Mouse (Mus musculus): Measurements from ENCODE around the gene Gm28308. TPM values are rescaled to one million over a fixed set of nuclear protein-coding genes. Genes with fewer than 3 reads are reported as not detected.

Gene Gm28308
- polyA plus RNA-seq, 1 experiment from 2014 or later = not detected

- H3K27ac ChIP-seq (ENCODE audit: low read length) = no peak overlapping the region
- no peak overlapping the region for H3K4me3 ChIP-seq (ENCODE audit: low read length)
- no peaks in the 10 kb centered on the region for H3K36me3 ChIP-seq (ENCODE audit: control insufficient read depth, insufficient read depth)
- H3K27me3 ChIP-seq (ENCODE audit: control insufficient read depth, insufficient read depth, low read length) = peaks cover 80% of the 10 kb centered on the region
- 2% methylated on average over 59 of the region's 59 CpGs for WGBS
- no peaks in the 10 kb centered on the region for H3K4me1 ChIP-seq (ENCODE audit: control insufficient read depth, insufficient read depth, low read length)
- H3K9me3 ChIP-seq (replicated peaks; ENCODE audit: control insufficient read depth, low read length) = no peaks in the 10 kb centered on the region
- ATAC-seq (replicated peaks; ENCODE audit: extremely low read depth, insufficient read depth, low FRiP score) = no peak
- no peak overlapping the region for H3K9ac ChIP-seq (ENCODE audit: low read length)
- no peak overlapping the region for H3K4me2 ChIP-seq (ENCODE audit: low read depth, low read length)
These were observed 40.7 kb upstream of the Gm28308 start for GRCm38 (mm10) chr6:52253511-52254500.

- Histone ChIP-seq H3K9me3 (replicated peaks; ENCODE audit: control insufficient read depth, low read length) (no peaks in the 10 kb centered on the region), H3K4me2 (ENCODE audit: low read depth, low read length) (no peak overlapping the region), H3K36me3 (ENCODE audit: control insufficient read depth, insufficient read depth) (no peaks in the 10 kb centered on the region), H3K4me1 (ENCODE audit: control insufficient read depth, insufficient read depth, low read length) (no peaks in the 10 kb centered on the region), H3K27me3 (ENCODE audit: control insufficient read depth, insufficient read depth, low read length) (peaks cover 84% of the 10 kb centered on the region), H3K4me3 (ENCODE audit: low read length) (no peak overlapping the region), H3K9ac (ENCODE audit: low read length) (no peak overlapping the region), H3K27ac (ENCODE audit: low read length) (no peak overlapping the region)
- ATAC-seq (replicated peaks; ENCODE audit: extremely low read depth, insufficient read depth, low FRiP score) = no peak
- WGBS = 2% methylated on average over 35 of the region's 35 CpGs
These were observed 39.7 kb upstream of the Gm28308 start for GRCm38 (mm10) chr6:52252775-52253376.

GRCm38 (mm10) chr6:52252016-52252774 is 39.1 kb upstream of the Gm28308 start:
- 5% methylated on average over 24 of the region's 24 CpGs for WGBS
- Histone ChIP-seq H3K36me3 (ENCODE audit: control insufficient read depth, insufficient read depth) (no peaks in the 10 kb centered on the region), H3K27me3 (ENCODE audit: control insufficient read depth, insufficient read depth, low read length) (peaks cover 85% of the 10 kb centered on the region)

GRCm38 (mm10) chr6:52251177-52251879 is 38.2 kb upstream of the Gm28308 start:
- WGBS = 10% methylated on average over 7 of the region's 7 CpGs
- no peak overlapping the region for H3K27ac ChIP-seq (ENCODE audit: low read length)
- H3K27me3 ChIP-seq (ENCODE audit: control insufficient read depth, insufficient read depth, low read length) = peaks cover 87% of the 10 kb centered on the region
- H3K4me2 ChIP-seq (ENCODE audit: low read depth, low read length) = no peak overlapping the region
- H3K4me3 ChIP-seq (ENCODE audit: low read length) = no peak overlapping the region
- no peaks in the 10 kb centered on the region for H3K4me1 ChIP-seq (ENCODE audit: control insufficient read depth, insufficient read depth, low read length)
- no peaks in the 10 kb centered on the region for H3K9me3 ChIP-seq (replicated peaks; ENCODE audit: control insufficient read depth, low read length)
- H3K9ac ChIP-seq (ENCODE audit: low read length) = no peak overlapping the region
- no peak for ATAC-seq (replicated peaks; ENCODE audit: extremely low read depth, insufficient read depth, low FRiP score)
- no peaks in the 10 kb centered on the region for H3K36me3 ChIP-seq (ENCODE audit: control insufficient read depth, insufficient read depth)

More at GRCm38 (mm10) chr6:52252016-52252774, 39.1 kb upstream of the Gm28308 start:
- Histone ChIP-seq H3K4me2 (ENCODE audit: low read depth, low read length) (no peak overlapping the region), H3K4me1 (ENCODE audit: control insufficient read depth, insufficient read depth, low read length) (no peaks in the 10 kb centered on the region), H3K4me3 (ENCODE audit: low read length) (no peak overlapping the region), H3K27ac (ENCODE audit: low read length) (no peak overlapping the region), H3K9ac (ENCODE audit: low read length) (no peak overlapping the region), H3K9me3 (replicated peaks; ENCODE audit: control insufficient read depth, low read length) (no peaks in the 10 kb centered on the region)
- no peak for ATAC-seq (replicated peaks; ENCODE audit: extremely low read depth, insufficient read depth, low FRiP score)

GRCm38 (mm10) chr6:52249826-52250225 is 36.7 kb upstream of the Gm28308 start:
- no peak overlapping the region for H3K4me2 ChIP-seq (ENCODE audit: low read depth, low read length)
- H3K9me3 ChIP-seq (replicated peaks; ENCODE audit: control insufficient read depth, low read length) = no peaks in the 10 kb centered on the region
- WGBS = 5% methylated on average over 4 of the region's 4 CpGs
- ATAC-seq (replicated peaks; ENCODE audit: extremely low read depth, insufficient read depth, low FRiP score) = no peak
- 0 out of 2 replicates have a peak, but pooled peaks cover 3% of the 10 kb centered on the region for H3K4me1 ChIP-seq (ENCODE audit: control insufficient read depth, insufficient read depth, low read length)
- H3K9ac ChIP-seq (ENCODE audit: low read length) = no peak overlapping the region
- H3K27me3 ChIP-seq (ENCODE audit: control insufficient read depth, insufficient read depth, low read length) = peaks cover 89% of the 10 kb centered on the region
- H3K4me3 ChIP-seq (ENCODE audit: low read length) = no peak overlapping the region
- H3K36me3 ChIP-seq (ENCODE audit: control insufficient read depth, insufficient read depth) = no peaks in the 10 kb centered on the region
- H3K27ac ChIP-seq (ENCODE audit: low read length) = no peak overlapping the region

- Histone ChIP-seq H3K4me1 (ENCODE audit: control insufficient read depth, insufficient read depth, low read length) (0 out of 2 replicates have a peak, but pooled peaks cover 3% of the 10 kb centered on the region), H3K4me3 (ENCODE audit: low read length) (no peak overlapping the region), H3K36me3 (ENCODE audit: control insufficient read depth, insufficient read depth) (no peaks in the 10 kb centered on the region), H3K27me3 (ENCODE audit: control insufficient read depth, insufficient read depth, low read length) (peaks cover 93% of the 10 kb centered on the region), H3K9ac (ENCODE audit: low read length) (no peak overlapping the region), H3K9me3 (replicated peaks; ENCODE audit: control insufficient read depth, low read length) (no peaks in the 10 kb centered on the region), H3K4me2 (ENCODE audit: low read depth, low read length) (no peak overlapping the region), H3K27ac (ENCODE audit: low read length) (no peak overlapping the region)
- under 1% methylated on average over 16 of the region's 16 CpGs for WGBS
- no peak for ATAC-seq (replicated peaks; ENCODE audit: extremely low read depth, insufficient read depth, low FRiP score)
These were observed 36.2 kb upstream of the Gm28308 start for GRCm38 (mm10) chr6:52249415-52249738.

- Histone ChIP-seq H3K9me3 (replicated peaks; ENCODE audit: control insufficient read depth, low read length) (no peaks in the 10 kb centered on the region), H3K4me1 (ENCODE audit: control insufficient read depth, insufficient read depth, low read length) (0 out of 2 replicates have a peak, but pooled peaks cover 3% of the 10 kb centered on the region), H3K4me2 (ENCODE audit: low read depth, low read length) (no peak overlapping the region), H3K36me3 (ENCODE audit: control insufficient read depth, insufficient read depth) (no peaks in the 10 kb centered on the region), H3K4me3 (ENCODE audit: low read length) (no peak overlapping the region), H3K9ac (ENCODE audit: low read length) (no peak overlapping the region), H3K27ac (ENCODE audit: low read length) (no peak overlapping the region), H3K27me3 (ENCODE audit: control insufficient read depth, insufficient read depth, low read length) (peaks cover 93% of the 10 kb centered on the region)
- 1% methylated on average over 27 of the region's 27 CpGs for WGBS
- ATAC-seq (replicated peaks; ENCODE audit: extremely low read depth, insufficient read depth, low FRiP score) = no peak
These were observed 35.7 kb upstream of the Gm28308 start for GRCm38 (mm10) chr6:52248638-52249414.

Data from heart, embryonic 16.5 days (tissue).